Mouse (Mus musculus) mouse trophoblast stem cell (cell line): ENCODE results near the gene Gpr183.

ENCODE experiments used
- in situ Hi-C, 2 experiments: fragments of 300-500 bp; cut with MseI, MboI; formaldehyde crosslinking; loops; 2 replicates in 1 of 2; 3 replicates in 1 of 2; pipeline ENCODE4 v1.15.1; 2025

Gpr183 gene

GRCm38 (mm10) chr14:121957176-121957871, 7.7 kb downstream of the Gpr183 start:
- in situ Hi-C loops: no loop called here

GRCm38 (mm10) chr14:121956291-121956690, 8.7 kb downstream of the Gpr183 start:
- in situ Hi-C loops: no loop called here

- in situ Hi-C loops: no loop called here
These were observed 9.7 kb downstream of the Gpr183 start for GRCm38 (mm10) chr14:121955176-121955795.

- in situ Hi-C loops: no loop called here
These were observed 10.4 kb downstream of the Gpr183 start for GRCm38 (mm10) chr14:121954608-121955007.

- in situ Hi-C loops: no loop called here
These were observed 10.9 kb downstream of the Gpr183 start for GRCm38 (mm10) chr14:121954129-121954528.

GRCm38 (mm10) chr14:121952046-121952400, 13.0 kb downstream of the Gpr183 start:
- in situ Hi-C loops: no loop called here

GRCm38 (mm10) chr14:121951399-121952045, 13.5 kb downstream of the Gpr183 start:
- in situ Hi-C loops: no loop called here

GRCm38 (mm10) chr14:121949897-121950296, 15.1 kb downstream of the Gpr183 start:
- in situ Hi-C loops: no loop called here

- in situ Hi-C loops: no loop called here
These were observed 15.6 kb downstream of the Gpr183 start for GRCm38 (mm10) chr14:121949436-121949835.

GRCm38 (mm10) chr14:121947966-121948365, 17.0 kb downstream of the Gpr183 start:
- in situ Hi-C loops: no loop called here

- in situ Hi-C loops: no loop called here
These were observed 17.7 kb downstream of the Gpr183 start for GRCm38 (mm10) chr14:121947201-121947760.

GRCm38 (mm10) chr14:121946728-121947127, 18.3 kb downstream of the Gpr183 start:
- in situ Hi-C loops: no loop called here

- in situ Hi-C loops: no loop called here
These were observed 18.9 kb downstream of the Gpr183 start for GRCm38 (mm10) chr14:121946131-121946530.

GRCm38 (mm10) chr14:121939582-121939981, 25.4 kb downstream of the Gpr183 start:
- in situ Hi-C loops: loop anchor here in 1 of 2 experiments (10.0 kb wide), 1 partner anchor 115 kb away; no protein-coding TSS in a partner anchor

- in situ Hi-C loops: loop anchor here in 1 of 2 experiments (10.0 kb wide), 1 partner anchor 116 kb away; no protein-coding TSS in a partner anchor
These were observed 26.5 kb downstream of the Gpr183 start for GRCm38 (mm10) chr14:121938256-121939191.

- in situ Hi-C loops: loop anchor here in 1 of 2 experiments (10.0 kb wide), 1 partner anchor 117 kb away; no protein-coding TSS in a partner anchor
These were observed 27.3 kb downstream of the Gpr183 start for GRCm38 (mm10) chr14:121937601-121938255.

GRCm38 (mm10) chr14:121936856-121937255, 28.1 kb downstream of the Gpr183 start:
- in situ Hi-C loops: loop anchor here in 1 of 2 experiments (10.0 kb wide), 1 partner anchor 118 kb away; no protein-coding TSS in a partner anchor

- in situ Hi-C loops: loop anchor here in 1 of 2 experiments (10.0 kb wide), 1 partner anchor 118 kb away; no protein-coding TSS in a partner anchor
These were observed 28.6 kb downstream of the Gpr183 start for GRCm38 (mm10) chr14:121936356-121936755.

GRCm38 (mm10) chr14:121934597-121934946, 30.4 kb downstream of the Gpr183 start:
- in situ Hi-C loops: loop anchor here (5.0 to 10.0 kb wide), 2 partner anchors 120 to 128 kb away; no protein-coding TSS in a partner anchor

- in situ Hi-C loops: loop anchor here (5.0 to 10.0 kb wide), 2 partner anchors 121 to 128 kb away; no protein-coding TSS in a partner anchor
These were observed 30.9 kb downstream of the Gpr183 start for GRCm38 (mm10) chr14:121933906-121934596.
